Mouse (Mus musculus) stomach, embryonic 15.5 days (tissue): Measurements from ENCODE around the gene Smarca1. TPM values are rescaled to one million over a fixed set of nuclear protein-coding genes. Genes with fewer than 3 reads are reported as not detected.

Experiments used
- polyA plus RNA-seq: library from polyadenylated mRNA; unstranded; fragments of >200 nt; fragmentation: Nextera tagmentation; extraction: Ambion mirVana; gene quantifications from 2 replicates; pipeline ENCODE4 v1.2.1, GENCODE M21; 2015

Smarca1 gene
- polyA plus RNA-seq, 1 experiment from 2014 or later: 24.9 TPM

Other genes starting within 250 kb of the Smarca1 start
- gene Ocrl, start 19.4 kb upstream of the Smarca1 start, polyA plus RNA-seq: 19.4 and 21.9 TPM in 2 replicates
- 6.3 and 8.3 TPM in 2 replicates for gene Apln, start 141.9 kb upstream of the Smarca1 start, polyA plus RNA-seq
- gene Xpnpep2, start 215.8 kb upstream of the Smarca1 start, polyA plus RNA-seq: 1.4 and 1.5 TPM in 2 replicates